In genomic region chr7:120128951-120129350, GRCm38 (mm10) we compare ENCODE assay signal across 16 mouse cellular contexts. TPM values are rescaled to one million over a fixed set of nuclear protein-coding genes. Genes with fewer than 3 reads are reported as not detected.
DNase-seq lines count a peak whose midpoint lies in the region; ATAC-seq and TF ChIP-seq lines count a peak whose summit lies in the region.
"Had no signal": no experiment of that assay in that cellular context is flagged by ENCODE, and none has a peak within 500 bp of the region (broad histone marks: within the 10 kb centered on the region; RNA-seq: fewer than 3 reads in every experiment).

No protein-coding gene starts in this region.

- no peak for TF ChIP-seq CTCF in forebrain, postnatal 0 days (IDR thresholded peaks at IDR 0.05; ENCODE audit: low read depth)

- H3K4me2 ChIP-seq in forebrain, postnatal 0 days (ENCODE audit: low read depth) = no peak overlapping the region
- no peak overlapping the region for H3K4me2 ChIP-seq in forebrain, embryonic 14.5 days (ENCODE audit: low read length)
- H3K4me2 ChIP-seq in neural tube, embryonic 15.5 days = no peak overlapping the region
- no peak overlapping the region for H3K4me2 ChIP-seq in midbrain, embryonic 13.5 days (replicated peaks)

- WGBS in forebrain, postnatal 0 days = 35% methylated on average over 4 of the region's 4 CpGs
- WGBS in forebrain, embryonic 14.5 days = 49% methylated on average over 4 of the region's 4 CpGs
- 54% methylated on average over 4 of the region's 4 CpGs for WGBS in neural tube, embryonic 15.5 days
- WGBS in midbrain, embryonic 13.5 days = 61% methylated on average over 4 of the region's 4 CpGs

- H3K4me3 ChIP-seq in forebrain, postnatal 0 days (ENCODE audit: low read depth, low read length) = no peak overlapping the region
- H3K4me3 ChIP-seq in forebrain, embryonic 14.5 days (ENCODE audit: low read depth, low read length) = no peak overlapping the region
- no peak overlapping the region for H3K4me3 ChIP-seq in neural tube, embryonic 15.5 days (replicated peaks)
- H3K4me3 ChIP-seq in midbrain, embryonic 13.5 days (replicated peaks) = no peak overlapping the region
- H3K4me3 ChIP-seq: gastrocnemius, adult 2 months had no signal

- DNase-seq in forebrain, postnatal 0 days = peak; percentile 43
- DNase-seq in forebrain, embryonic 14.5 days (ENCODE audit: low spot score) = no peak
- DNase-seq in layer of hippocampus, adult 8-10 months (ENCODE audit: low spot score in 2 of 2) = peak; percentile 34 to 41
- no peak for DNase-seq in layer of hippocampus, postnatal 25 days (ENCODE audit: extremely low spot score in 1 of 2, low spot score in 1 of 2)
- DNase-seq in layer of hippocampus, postnatal 36 days = peak; percentile 18 to 44
- DNase-seq in right cerebral cortex, postnatal 10 days (ENCODE audit: low spot score in 2 of 2) = peak; percentile 50 to 82
- DNase-seq: cerebellum, adult 18-20 months; gastrocnemius, adult 2 months; liver had no signal

- H3K9ac ChIP-seq in forebrain, postnatal 0 days = no peak overlapping the region
- no peak overlapping the region for H3K9ac ChIP-seq in forebrain, embryonic 14.5 days (ENCODE audit: low read length)
- H3K9ac ChIP-seq in neural tube, embryonic 15.5 days (replicated peaks) = no peak overlapping the region
- no peak overlapping the region for H3K9ac ChIP-seq in midbrain, embryonic 13.5 days (replicated peaks)

- H3K4me1 ChIP-seq in forebrain, postnatal 0 days (ENCODE audit: insufficient read depth) = no peaks in the 10 kb centered on the region
- H3K4me1 ChIP-seq in forebrain, embryonic 14.5 days (ENCODE audit: control insufficient read depth, insufficient read depth, low read length) = no peaks in the 10 kb centered on the region
- 0 out of 2 replicates have a peak, but pooled peaks cover 3% of the 10 kb centered on the region for H3K4me1 ChIP-seq in neural tube, embryonic 15.5 days
- H3K4me1 ChIP-seq in midbrain, embryonic 13.5 days (replicated peaks) = peaks cover 13% of the 10 kb centered on the region

- H3K27ac ChIP-seq in forebrain, postnatal 0 days (ENCODE audit: low read depth, low read length) = no peak overlapping the region
- H3K27ac ChIP-seq in forebrain, embryonic 14.5 days (ENCODE audit: low read depth, low read length) = no peak overlapping the region
- H3K27ac ChIP-seq in neural tube, embryonic 15.5 days (replicated peaks) = no peak overlapping the region
- no peak overlapping the region for H3K27ac ChIP-seq in midbrain, embryonic 13.5 days
- H3K27ac ChIP-seq: gastrocnemius, adult 2 months had no signal

- H3K9me3 ChIP-seq in forebrain, postnatal 0 days (ENCODE audit: low read length) = no peaks in the 10 kb centered on the region
- no peaks in the 10 kb centered on the region for H3K9me3 ChIP-seq in forebrain, embryonic 14.5 days (replicated peaks; ENCODE audit: control insufficient read depth, low read length)
- H3K9me3 ChIP-seq in neural tube, embryonic 15.5 days (replicated peaks) = no peaks in the 10 kb centered on the region
- no peaks in the 10 kb centered on the region for H3K9me3 ChIP-seq in midbrain, embryonic 13.5 days

- no peaks in the 10 kb centered on the region for H3K36me3 ChIP-seq in forebrain, postnatal 0 days (ENCODE audit: insufficient read depth)
- no peaks in the 10 kb centered on the region for H3K36me3 ChIP-seq in forebrain, embryonic 14.5 days (ENCODE audit: control insufficient read depth, insufficient read depth, low read length)
- no peaks in the 10 kb centered on the region for H3K36me3 ChIP-seq in neural tube, embryonic 15.5 days
- H3K36me3 ChIP-seq in midbrain, embryonic 13.5 days = no peaks in the 10 kb centered on the region

- peak; percentile 50; the same call in 1 of the 2 replicates for ATAC-seq in forebrain, postnatal 0 days
- no peak for ATAC-seq in forebrain, embryonic 14.5 days
- ATAC-seq in neural tube, embryonic 15.5 days (ENCODE audit: low FRiP score) = no peak
- no peak for ATAC-seq in midbrain, embryonic 13.5 days
- ATAC-seq: intestine, postnatal 0 days had no signal

- H3K27me3 ChIP-seq in forebrain, postnatal 0 days (ENCODE audit: insufficient read depth, low read length) = no peaks in the 10 kb centered on the region
- no peaks in the 10 kb centered on the region for H3K27me3 ChIP-seq in forebrain, embryonic 14.5 days (replicated peaks; ENCODE audit: control insufficient read depth, insufficient read depth, low read length)
- no peaks in the 10 kb centered on the region for H3K27me3 ChIP-seq in neural tube, embryonic 15.5 days (replicated peaks)
- no peaks in the 10 kb centered on the region for H3K27me3 ChIP-seq in midbrain, embryonic 13.5 days

RNA-seq across cellular contexts. Expression of gene Zp2, which starts 16.1 kb away (rescaled TPM):
- 1.5 TPM in 1 of 2 replicates, not detected in the other for total RNA-seq in forebrain, postnatal 0 days (2014; rRNA removed)
- 0.08 and 0.19 TPM in 2 replicates for polyA plus RNA-seq in forebrain, postnatal 0 days (2015; fragmentation: Nextera tagmentation; extraction: Ambion mirVana)
- polyA plus RNA-seq in forebrain, embryonic 14.5 days (2014; fragmentation: Nextera tagmentation; extraction: Ambion mirVana) = not detected in 2 replicates
- total RNA-seq in layer of hippocampus, adult 8-10 months (2022) = under 1 TPM in 2 of 4 experiments, not detected in 2; 0.39 to 0.49 TPM
- under 1 TPM in 1 of 2 experiments, not detected in 1; 0.45 TPM for total RNA-seq in layer of hippocampus, postnatal 25 days (2021)
- not detected for total RNA-seq in layer of hippocampus, postnatal 36 days (2021)
- polyA plus RNA-seq in neural tube, embryonic 15.5 days (2015; fragmentation: Nextera tagmentation; extraction: Ambion mirVana) = 0.10 TPM in 1 of 2 replicates, not detected in the other
- not detected in 2 replicates for polyA plus RNA-seq in midbrain, embryonic 13.5 days (2015; fragmentation: Nextera tagmentation; extraction: Ambion mirVana)
- total RNA-seq: hematopoietic stem cell, adult 5-6 weeks; monocyte, adult 5-6 weeks had no signal

RNA-seq across cellular contexts. Expression of gene Tmem159, which starts 26.8 kb away (rescaled TPM):
- 12.6 and 14.6 TPM in 2 replicates for total RNA-seq in forebrain, postnatal 0 days (2014; rRNA removed)
- 12.2 and 17.4 TPM in 2 replicates for polyA plus RNA-seq in forebrain, postnatal 0 days (2015; fragmentation: Nextera tagmentation; extraction: Ambion mirVana)
- polyA plus RNA-seq in forebrain, embryonic 14.5 days (2014; fragmentation: Nextera tagmentation; extraction: Ambion mirVana) = 6.8 and 7.1 TPM in 2 replicates
- total RNA-seq in layer of hippocampus, adult 8-10 months (2022) = 10 to 100 TPM; 10.3 to 17.6 (median 13.0) TPM
- total RNA-seq in layer of hippocampus, postnatal 25 days (2021) = 10 to 100 TPM; 11.2 to 12.1 TPM
- 10 to 100 TPM; 11.2 to 11.9 TPM for total RNA-seq in layer of hippocampus, postnatal 36 days (2021)
- polyA plus RNA-seq in neural tube, embryonic 15.5 days (2015; fragmentation: Nextera tagmentation; extraction: Ambion mirVana) = 15.2 and 18.3 TPM in 2 replicates
- polyA plus RNA-seq in midbrain, embryonic 13.5 days (2015; fragmentation: Nextera tagmentation; extraction: Ambion mirVana) = 12.6 and 13.2 TPM in 2 replicates

RNA-seq across cellular contexts. Expression of gene Dnah3, which starts 33.9 kb away (rescaled TPM):
- total RNA-seq in forebrain, postnatal 0 days (2014; rRNA removed) = 0.81 and 1.5 TPM in 2 replicates
- polyA plus RNA-seq in forebrain, postnatal 0 days (2015; fragmentation: Nextera tagmentation; extraction: Ambion mirVana) = 0.15 and 0.25 TPM in 2 replicates
- polyA plus RNA-seq in forebrain, embryonic 14.5 days (2014; fragmentation: Nextera tagmentation; extraction: Ambion mirVana) = 0.11 TPM in 1 of 2 replicates, not detected in the other
- total RNA-seq in layer of hippocampus, adult 8-10 months (2022) = under 1 TPM; 0.25 to 0.58 (median 0.38) TPM
- under 1 TPM; 0.05 to 0.45 TPM for total RNA-seq in layer of hippocampus, postnatal 25 days (2021)
- total RNA-seq in layer of hippocampus, postnatal 36 days (2021) = under 1 TPM; 0.07 to 0.46 TPM
- polyA plus RNA-seq in neural tube, embryonic 15.5 days (2015; fragmentation: Nextera tagmentation; extraction: Ambion mirVana) = 0.23 TPM in 1 of 2 replicates, not detected in the other
- 0.22 TPM in 1 of 2 replicates, not detected in the other for polyA plus RNA-seq in midbrain, embryonic 13.5 days (2015; fragmentation: Nextera tagmentation; extraction: Ambion mirVana)
- total RNA-seq: hematopoietic stem cell, adult 5-6 weeks; monocyte, adult 5-6 weeks had no signal
- polyA plus RNA-seq: intestine, postnatal 0 days; small intestine, adult 2 months; stomach, embryonic 16.5 days had no signal

RNA-seq across cellular contexts. Expression of gene Anks4b, which starts 44.7 kb away (rescaled TPM):
- 0.15 TPM in 1 of 2 replicates, not detected in the other for total RNA-seq in forebrain, postnatal 0 days (2014; rRNA removed)
- polyA plus RNA-seq in forebrain, postnatal 0 days (2015; fragmentation: Nextera tagmentation; extraction: Ambion mirVana) = 0.04 TPM in 1 of 2 replicates, not detected in the other
- polyA plus RNA-seq in forebrain, embryonic 14.5 days (2014; fragmentation: Nextera tagmentation; extraction: Ambion mirVana) = not detected in 2 replicates
- total RNA-seq in layer of hippocampus, adult 8-10 months (2022) = under 1 TPM; 0.22 to 0.45 (median 0.34) TPM
- under 1 TPM; 0.49 to 0.52 TPM for total RNA-seq in layer of hippocampus, postnatal 25 days (2021)
- under 1 TPM; 0.30 to 0.45 TPM for total RNA-seq in layer of hippocampus, postnatal 36 days (2021)
- 0.32 TPM in 1 of 2 replicates, not detected in the other for polyA plus RNA-seq in neural tube, embryonic 15.5 days (2015; fragmentation: Nextera tagmentation; extraction: Ambion mirVana)
- polyA plus RNA-seq in midbrain, embryonic 13.5 days (2015; fragmentation: Nextera tagmentation; extraction: Ambion mirVana) = not detected in 2 replicates
- total RNA-seq: hematopoietic stem cell, adult 5-6 weeks; monocyte, adult 5-6 weeks had no signal

Comparison
In these comparisons a context has a peak if more than half of its experiments do, and no peak if none do; other contexts are left out.
1. DNase-seq: peak in forebrain, postnatal 0 days (single experiment), layer of hippocampus, adult 8-10 months (2 of 2), layer of hippocampus, postnatal 36 days (2 of 2) and right cerebral cortex, postnatal 10 days (2 of 2); none in forebrain, embryonic 14.5 days (single experiment) and layer of hippocampus, postnatal 25 days (0 of 2).